Mouse (Mus musculus): Measurements from ENCODE around the gene Cx3cr1. TPM values are rescaled to one million over a fixed set of nuclear protein-coding genes. Genes with fewer than 3 reads are reported as not detected.

The Cx3cr1 gene
- polyA plus RNA-seq, 1 experiment from 2014 or later = 3.9 TPM

GRCm38 (mm10) chr9:119958835-119959234 is 110.8 kb downstream of the Cx3cr1 start:
- H3K27me3 ChIP-seq (ENCODE audit: control insufficient read depth, insufficient read depth, low read length) = no peaks in the 10 kb centered on the region
- H3K4me1 ChIP-seq (replicated peaks; ENCODE audit: control insufficient read depth, insufficient read depth, low read length) = no peaks in the 10 kb centered on the region
- ATAC-seq (replicated peaks; ENCODE audit: low FRiP score) = no peak
- no peak overlapping the region for H3K9ac ChIP-seq (ENCODE audit: low read length)
- no peak for DNase-seq (ENCODE audit: low spot score)
- no peak overlapping the region for H3K27ac ChIP-seq (ENCODE audit: low read depth, low read length)
- no peaks in the 10 kb centered on the region for H3K36me3 ChIP-seq (ENCODE audit: control insufficient read depth, insufficient read depth, low read length)
- no peaks in the 10 kb centered on the region for H3K9me3 ChIP-seq (ENCODE audit: control insufficient read depth, low read length)
- H3K4me2 ChIP-seq (ENCODE audit: low read depth, low read length, severe bottlenecking) = no peak overlapping the region
- H3K4me3 ChIP-seq (ENCODE audit: low read depth, low read length) = no peak overlapping the region
- 84% methylated on average over 9 of the region's 9 CpGs for WGBS

- DNase-seq (ENCODE audit: low spot score) (no peak), ATAC-seq (replicated peaks; ENCODE audit: low FRiP score) (no peak)
- Histone ChIP-seq H3K9me3 (ENCODE audit: control insufficient read depth, low read length) (no peaks in the 10 kb centered on the region), H3K27ac (ENCODE audit: low read depth, low read length) (no peak overlapping the region), H3K4me3 (ENCODE audit: low read depth, low read length) (no peak overlapping the region), H3K27me3 (ENCODE audit: control insufficient read depth, insufficient read depth, low read length) (no peaks in the 10 kb centered on the region), H3K4me1 (replicated peaks; ENCODE audit: control insufficient read depth, insufficient read depth, low read length) (no peaks in the 10 kb centered on the region), H3K4me2 (ENCODE audit: low read depth, low read length, severe bottlenecking) (no peak overlapping the region), H3K36me3 (ENCODE audit: control insufficient read depth, insufficient read depth, low read length) (no peaks in the 10 kb centered on the region), H3K9ac (ENCODE audit: low read length) (no peak overlapping the region)
- 84% methylated on average over 9 of the region's 9 CpGs for WGBS
Measured at GRCm38 (mm10) chr9:119951388-119951787, 118.3 kb downstream of the Cx3cr1 start.

GRCm38 (mm10) chr9:119950434-119950833 is 119.2 kb downstream of the Cx3cr1 start:
- H3K4me2 ChIP-seq (ENCODE audit: low read depth, low read length, severe bottlenecking) = no peak overlapping the region
- H3K36me3 ChIP-seq (ENCODE audit: control insufficient read depth, insufficient read depth, low read length) = no peaks in the 10 kb centered on the region
- ATAC-seq (replicated peaks; ENCODE audit: low FRiP score) (no peak), DNase-seq (ENCODE audit: low spot score) (no peak)
- no peaks in the 10 kb centered on the region for H3K9me3 ChIP-seq (ENCODE audit: control insufficient read depth, low read length)
- no peak overlapping the region for H3K9ac ChIP-seq (ENCODE audit: low read length)
- H3K4me1 ChIP-seq (replicated peaks; ENCODE audit: control insufficient read depth, insufficient read depth, low read length) = no peaks in the 10 kb centered on the region
- H3K27ac ChIP-seq (ENCODE audit: low read depth, low read length) = no peak overlapping the region
- no peak overlapping the region for H3K4me3 ChIP-seq (ENCODE audit: low read depth, low read length)
- 62% methylated on average over 6 of the region's 6 CpGs for WGBS
- no peaks in the 10 kb centered on the region for H3K27me3 ChIP-seq (ENCODE audit: control insufficient read depth, insufficient read depth, low read length)

- DNase-seq (ENCODE audit: low spot score) (no peak), ATAC-seq (replicated peaks; ENCODE audit: low FRiP score) (no peak)
- Histone ChIP-seq H3K9me3 (ENCODE audit: control insufficient read depth, low read length) (no peaks in the 10 kb centered on the region), H3K27me3 (ENCODE audit: control insufficient read depth, insufficient read depth, low read length) (no peaks in the 10 kb centered on the region), H3K36me3 (ENCODE audit: control insufficient read depth, insufficient read depth, low read length) (no peaks in the 10 kb centered on the region), H3K27ac (ENCODE audit: low read depth, low read length) (no peak overlapping the region), H3K9ac (ENCODE audit: low read length) (no peak overlapping the region), H3K4me3 (ENCODE audit: low read depth, low read length) (no peak overlapping the region), H3K4me2 (ENCODE audit: low read depth, low read length, severe bottlenecking) (no peak overlapping the region), H3K4me1 (replicated peaks; ENCODE audit: control insufficient read depth, insufficient read depth, low read length) (no peaks in the 10 kb centered on the region)
- 63% methylated on average over 3 of the region's 3 CpGs for WGBS
Measured at GRCm38 (mm10) chr9:119948804-119949203, 120.9 kb downstream of the Cx3cr1 start.

DNA sequence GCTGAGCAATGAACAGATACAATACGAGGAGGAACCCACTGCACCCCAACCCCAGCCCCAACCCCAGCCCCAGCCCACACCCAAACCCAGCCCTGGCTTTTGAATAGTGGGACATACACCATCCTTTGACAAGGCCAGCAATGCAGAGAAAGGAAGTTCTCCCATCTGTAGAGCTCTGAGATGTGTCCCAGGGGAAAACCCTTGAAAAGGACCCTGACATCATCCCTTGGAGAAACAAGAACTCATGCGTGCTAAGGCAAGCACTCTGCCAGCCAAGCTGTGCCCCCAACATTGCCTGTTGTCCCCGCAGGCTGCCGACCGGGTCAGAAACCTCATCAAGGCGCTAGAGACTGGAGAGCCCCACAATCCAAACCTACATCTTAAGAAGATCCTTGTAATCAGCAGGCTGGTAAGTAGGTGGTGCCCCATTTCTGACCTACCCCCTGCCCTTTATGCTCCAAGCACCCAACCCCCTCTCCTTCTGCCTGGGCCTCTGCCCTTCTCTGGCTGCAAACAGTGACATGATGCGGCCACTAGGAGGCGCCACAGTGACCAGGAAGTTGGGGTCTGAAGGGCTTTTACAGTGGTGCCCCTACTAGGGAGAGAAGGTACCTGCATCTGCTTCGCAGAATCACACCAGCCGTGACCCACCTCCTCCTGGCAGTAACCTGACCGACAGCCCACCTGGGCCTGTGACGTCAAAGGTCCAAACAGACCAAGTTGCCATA is 124.3 kb downstream of the Cx3cr1 start:
- DNase-seq (ENCODE audit: low spot score) (no peak), ATAC-seq (replicated peaks; ENCODE audit: low FRiP score) (no peak)
- no peaks in the 10 kb centered on the region for H3K36me3 ChIP-seq (ENCODE audit: control insufficient read depth, insufficient read depth, low read length)
- H3K4me3 ChIP-seq (ENCODE audit: low read depth, low read length) = no peak overlapping the region
- no peaks in the 10 kb centered on the region for H3K27me3 ChIP-seq (ENCODE audit: control insufficient read depth, insufficient read depth, low read length)
- H3K9ac ChIP-seq (ENCODE audit: low read length) = no peak overlapping the region
- no peaks in the 10 kb centered on the region for H3K9me3 ChIP-seq (ENCODE audit: control insufficient read depth, low read length)
- no peaks in the 10 kb centered on the region for H3K4me1 ChIP-seq (replicated peaks; ENCODE audit: control insufficient read depth, insufficient read depth, low read length)
- H3K4me2 ChIP-seq (ENCODE audit: low read depth, low read length, severe bottlenecking) = no peak overlapping the region
- 77% methylated on average over 12 of the region's 12 CpGs for WGBS
- no peak overlapping the region for H3K27ac ChIP-seq (ENCODE audit: low read depth, low read length)

DNA sequence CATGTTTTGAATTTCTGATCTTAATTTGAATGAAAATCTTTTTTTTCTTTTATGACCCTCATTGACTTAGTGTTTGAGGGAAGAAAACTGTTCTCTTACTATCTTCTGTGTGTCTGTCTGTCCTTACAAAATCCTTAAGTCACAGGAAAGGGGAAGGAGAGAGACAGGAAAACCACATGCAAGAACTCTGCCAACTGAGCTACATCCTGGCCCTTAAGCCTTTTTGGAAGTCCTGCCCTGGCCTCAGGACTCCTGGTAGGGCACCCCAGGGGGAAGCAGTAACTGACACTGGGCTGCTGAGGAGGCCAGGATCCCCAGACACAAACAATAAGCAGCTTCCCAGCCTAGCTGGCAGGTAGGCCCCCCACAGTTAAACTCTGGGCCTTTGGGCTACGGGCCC is 126.4 kb downstream of the Cx3cr1 start:
- no peaks in the 10 kb centered on the region for H3K4me1 ChIP-seq (replicated peaks; ENCODE audit: control insufficient read depth, insufficient read depth, low read length)
- H3K4me2 ChIP-seq (ENCODE audit: low read depth, low read length, severe bottlenecking) = no peak overlapping the region
- H3K4me3 ChIP-seq (ENCODE audit: low read depth, low read length) = no peak overlapping the region
- H3K36me3 ChIP-seq (ENCODE audit: control insufficient read depth, insufficient read depth, low read length) = no peaks in the 10 kb centered on the region
- ATAC-seq (replicated peaks; ENCODE audit: low FRiP score) (no peak), DNase-seq (ENCODE audit: low spot score) (no peak)
- no peak overlapping the region for H3K9ac ChIP-seq (ENCODE audit: low read length)
- H3K27me3 ChIP-seq (ENCODE audit: control insufficient read depth, insufficient read depth, low read length) = no peaks in the 10 kb centered on the region
- no peaks in the 10 kb centered on the region for H3K9me3 ChIP-seq (ENCODE audit: control insufficient read depth, low read length)
- WGBS = 29% methylated on average over 1 of the region's 1 CpGs
- H3K27ac ChIP-seq (ENCODE audit: low read depth, low read length) = no peak overlapping the region

DNA sequence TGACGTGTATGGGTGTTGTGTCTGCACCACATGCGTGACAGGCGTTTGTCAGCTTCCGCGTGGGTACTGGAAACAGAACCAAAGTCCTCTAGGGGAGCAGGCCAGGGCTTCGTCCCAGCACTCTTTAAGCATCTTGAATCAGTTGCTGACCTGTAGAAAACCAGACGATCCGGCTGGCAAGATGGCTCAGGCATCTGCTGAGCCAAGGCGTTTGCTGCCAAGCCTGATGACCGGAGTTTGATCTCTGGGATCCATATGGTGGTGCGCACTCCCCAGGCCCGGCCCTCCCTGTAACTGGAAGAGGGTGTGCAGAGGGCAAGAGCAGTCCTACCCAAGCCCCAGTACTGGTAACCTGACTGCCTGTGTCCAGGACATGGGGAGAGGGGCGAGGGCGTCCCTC is 127.8 kb downstream of the Cx3cr1 start:
- Histone ChIP-seq H3K9me3 (ENCODE audit: control insufficient read depth, low read length) (no peaks in the 10 kb centered on the region), H3K27me3 (ENCODE audit: control insufficient read depth, insufficient read depth, low read length) (no peaks in the 10 kb centered on the region), H3K9ac (ENCODE audit: low read length) (no peak overlapping the region), H3K4me2 (ENCODE audit: low read depth, low read length, severe bottlenecking) (no peak overlapping the region), H3K36me3 (ENCODE audit: control insufficient read depth, insufficient read depth, low read length) (no peaks in the 10 kb centered on the region), H3K4me1 (replicated peaks; ENCODE audit: control insufficient read depth, insufficient read depth, low read length) (no peaks in the 10 kb centered on the region), H3K27ac (ENCODE audit: low read depth, low read length) (no peak overlapping the region), H3K4me3 (ENCODE audit: low read depth, low read length) (no peak overlapping the region)
- DNase-seq (ENCODE audit: low spot score) (no peak), ATAC-seq (replicated peaks; ENCODE audit: low FRiP score) (no peak)
- 94% methylated on average over 14 of the region's 14 CpGs for WGBS

DNA sequence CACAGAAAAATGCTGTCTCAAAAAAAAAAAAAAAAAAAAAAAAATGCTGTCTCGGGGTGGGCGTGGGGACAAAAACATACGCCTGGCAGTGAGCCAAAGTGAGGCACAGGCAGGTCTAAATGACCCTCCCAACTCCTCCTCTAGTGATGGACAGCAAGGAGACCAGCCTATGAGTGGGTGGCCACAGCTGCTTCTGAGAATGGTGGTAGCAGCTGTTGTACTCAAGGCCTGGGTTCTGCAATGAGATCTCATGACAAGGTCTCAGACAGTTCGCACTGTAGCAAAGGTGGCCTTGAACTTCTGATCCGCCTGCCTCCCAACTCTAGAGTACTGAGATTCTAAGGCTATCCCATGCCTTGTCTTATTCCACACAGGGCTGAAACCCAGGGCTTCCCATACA is 128.3 kb downstream of the Cx3cr1 start:
- no peaks in the 10 kb centered on the region for H3K27me3 ChIP-seq (ENCODE audit: control insufficient read depth, insufficient read depth, low read length)
- H3K27ac ChIP-seq (ENCODE audit: low read depth, low read length) = no peak overlapping the region
- H3K4me3 ChIP-seq (ENCODE audit: low read depth, low read length) = no peak overlapping the region
- no peaks in the 10 kb centered on the region for H3K36me3 ChIP-seq (ENCODE audit: control insufficient read depth, insufficient read depth, low read length)
- no peak for ATAC-seq (replicated peaks; ENCODE audit: low FRiP score)
- no peaks in the 10 kb centered on the region for H3K9me3 ChIP-seq (ENCODE audit: control insufficient read depth, low read length)
- H3K4me2 ChIP-seq (ENCODE audit: low read depth, low read length, severe bottlenecking) = no peak overlapping the region
- no peak for DNase-seq (ENCODE audit: low spot score)
- no peak overlapping the region for H3K9ac ChIP-seq (ENCODE audit: low read length)
- no peaks in the 10 kb centered on the region for H3K4me1 ChIP-seq (replicated peaks; ENCODE audit: control insufficient read depth, insufficient read depth, low read length)
- 87% methylated on average over 5 of the region's 5 CpGs for WGBS

DNA sequence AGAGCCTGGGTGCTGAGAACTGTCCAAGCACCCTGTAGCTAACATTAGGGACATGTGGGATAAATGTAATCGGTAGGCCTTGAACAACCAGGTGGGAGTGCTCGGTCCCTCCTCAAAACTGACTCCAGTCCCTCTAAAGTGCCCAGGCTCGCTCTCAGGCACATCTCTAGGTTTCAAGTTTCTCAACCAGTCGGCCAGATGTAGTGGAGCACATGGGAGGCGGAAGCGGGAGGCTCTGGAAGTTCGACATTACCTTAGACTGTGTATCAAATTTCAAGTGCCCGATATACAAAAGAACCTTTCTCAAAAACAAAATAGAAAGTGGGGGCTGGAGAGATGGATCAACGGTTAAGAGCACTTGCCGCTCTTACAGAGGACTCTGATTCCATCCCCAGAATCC is 130.0 kb downstream of the Cx3cr1 start:
- no peak overlapping the region for H3K4me2 ChIP-seq (ENCODE audit: low read depth, low read length, severe bottlenecking)
- H3K36me3 ChIP-seq (ENCODE audit: control insufficient read depth, insufficient read depth, low read length) = no peaks in the 10 kb centered on the region
- ATAC-seq (replicated peaks; ENCODE audit: low FRiP score) (no peak), DNase-seq (ENCODE audit: low spot score) (no peak)
- H3K27ac ChIP-seq (ENCODE audit: low read depth, low read length) = no peak overlapping the region
- H3K4me3 ChIP-seq (ENCODE audit: low read depth, low read length) = no peak overlapping the region
- no peaks in the 10 kb centered on the region for H3K27me3 ChIP-seq (ENCODE audit: control insufficient read depth, insufficient read depth, low read length)
- H3K4me1 ChIP-seq (replicated peaks; ENCODE audit: control insufficient read depth, insufficient read depth, low read length) = no peaks in the 10 kb centered on the region
- WGBS = 76% methylated on average over 10 of the region's 10 CpGs
- no peaks in the 10 kb centered on the region for H3K9me3 ChIP-seq (ENCODE audit: control insufficient read depth, low read length)
- H3K9ac ChIP-seq (ENCODE audit: low read length) = no peak overlapping the region
